Mouse (Mus musculus) Muller cell, postnatal 12 days (primary cell): ENCODE measurements around the gene Cenpb.
"Not testable (repeated sequence)": the region's sequence is repeated elsewhere in the genome, so short reads cannot be mapped to it uniquely, and the experiment has no call there.

ENCODE experiments used
- DNase-seq: peaks from one replicate; pipeline ENCODE4 v3.0.0-alpha.2; 2015; ENCODE audit errors: inconsistent ontology term

The Cenpb gene

DNA sequence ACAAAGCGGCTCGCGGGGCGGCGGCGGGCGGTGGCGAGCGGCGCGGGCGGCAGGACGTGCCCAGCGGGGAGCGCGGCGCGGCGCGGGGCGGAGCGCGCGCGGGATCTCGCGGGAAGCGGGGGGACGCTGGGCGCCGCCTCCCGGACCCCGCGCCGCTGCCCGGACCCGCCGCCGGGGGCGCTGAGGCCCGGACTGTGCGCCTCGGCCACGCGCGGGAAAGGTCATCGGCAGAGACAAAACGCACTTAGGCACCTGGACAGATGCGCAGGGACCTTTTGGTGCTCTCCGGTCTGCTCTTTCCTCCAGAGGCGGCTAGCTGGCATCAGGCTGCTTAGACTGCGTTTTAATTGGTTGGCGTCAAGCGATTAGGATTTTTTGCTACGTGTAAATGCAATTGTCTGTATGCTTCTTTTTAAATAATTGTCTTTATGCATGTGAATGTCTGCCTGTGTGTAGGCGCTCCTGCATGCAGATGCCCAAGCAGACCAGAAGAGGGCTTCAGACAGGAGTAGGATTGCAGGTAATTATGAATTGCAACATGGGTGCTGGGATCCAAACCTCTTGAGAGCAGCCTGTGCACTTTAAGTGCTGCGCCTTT is at the start of gene Cenpb:
Gene Cenpb, minus strand, starts transcription at position 78 of the 598 bp plus-strand sequence.
- DNase-seq: peak; percentile 88

DNA sequence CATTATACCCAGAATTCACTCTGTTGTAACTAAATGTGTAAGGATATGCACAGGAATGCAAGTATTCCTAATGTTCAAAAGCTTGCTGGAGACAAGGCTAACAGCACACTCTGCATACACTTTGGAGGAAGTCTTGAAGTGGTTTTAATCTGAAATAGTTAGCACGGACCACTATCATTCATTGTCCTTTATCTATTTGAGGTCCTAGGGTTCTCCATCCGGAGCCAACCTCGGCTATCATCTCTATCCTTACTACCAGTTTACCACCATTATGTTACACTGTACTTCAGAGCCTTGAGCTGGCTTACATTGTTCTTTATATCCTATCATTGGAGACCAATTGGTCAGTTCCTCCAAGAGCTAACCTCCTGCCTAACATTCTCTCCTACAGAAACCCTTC is 47.4 kb upstream of the Cenpb start:
- no peak for DNase-seq

DNA sequence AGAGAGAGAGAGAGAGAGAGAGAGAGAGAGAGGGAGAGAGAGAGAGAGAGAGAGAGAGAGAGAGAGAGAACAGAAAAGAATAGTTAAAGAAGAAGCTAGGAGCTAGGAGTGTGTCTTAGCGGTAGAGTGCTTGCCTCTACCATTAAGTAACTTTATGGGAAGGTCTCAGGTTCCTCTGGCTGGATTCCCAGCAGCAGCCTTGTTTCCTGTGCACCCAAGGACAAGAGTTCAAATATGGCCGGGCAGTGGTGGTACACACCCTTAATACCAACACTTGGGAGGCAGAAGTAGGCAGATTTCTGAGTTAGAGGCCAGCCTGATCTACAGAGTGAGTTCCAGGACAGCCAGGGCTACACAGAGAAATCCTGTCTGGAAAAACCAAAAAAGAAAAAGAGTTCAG is 46.8 kb upstream of the Cenpb start:
- DNase-seq: not testable (repeated sequence)

DNA sequence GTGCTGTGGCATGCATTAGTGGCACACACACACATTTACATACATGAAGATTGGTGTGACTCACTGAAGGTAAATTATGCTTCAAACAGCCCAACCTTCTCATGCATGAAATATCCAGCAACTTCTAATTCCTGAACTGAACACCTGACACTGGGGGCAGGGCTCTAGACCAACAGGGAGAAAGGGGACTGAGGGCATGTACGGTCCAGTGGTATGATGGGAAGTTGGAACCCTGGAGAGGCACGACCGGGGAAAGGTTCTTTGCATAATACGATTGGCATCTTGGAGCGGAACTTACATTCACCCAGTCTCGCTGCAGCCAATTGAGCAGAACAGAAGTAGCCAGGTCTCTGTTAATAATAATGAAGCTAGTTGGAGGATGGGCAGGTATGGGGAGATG is 45.3 kb upstream of the Cenpb start:
- DNase-seq: no peak

DNA sequence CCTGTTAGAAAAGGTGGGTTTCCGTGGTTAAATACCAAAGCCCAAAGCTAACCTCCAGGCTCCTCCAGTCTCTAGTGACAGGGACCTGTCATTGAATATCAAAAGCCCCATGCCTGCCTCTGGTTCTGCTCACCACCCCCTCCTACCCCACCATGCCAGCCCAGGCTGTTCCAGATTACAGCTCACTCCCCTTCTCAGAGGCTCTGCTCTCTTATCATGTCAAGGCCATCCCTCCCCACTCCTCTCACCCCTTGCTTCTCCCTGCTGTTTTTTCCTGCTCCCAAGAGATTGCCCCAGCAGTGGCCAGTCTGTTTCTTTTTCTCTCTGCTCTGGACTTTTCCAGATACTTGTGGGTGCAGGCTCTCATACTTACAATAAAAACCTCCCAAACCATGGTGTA is 43.7 kb upstream of the Cenpb start:
- DNase-seq: no peak

DNA sequence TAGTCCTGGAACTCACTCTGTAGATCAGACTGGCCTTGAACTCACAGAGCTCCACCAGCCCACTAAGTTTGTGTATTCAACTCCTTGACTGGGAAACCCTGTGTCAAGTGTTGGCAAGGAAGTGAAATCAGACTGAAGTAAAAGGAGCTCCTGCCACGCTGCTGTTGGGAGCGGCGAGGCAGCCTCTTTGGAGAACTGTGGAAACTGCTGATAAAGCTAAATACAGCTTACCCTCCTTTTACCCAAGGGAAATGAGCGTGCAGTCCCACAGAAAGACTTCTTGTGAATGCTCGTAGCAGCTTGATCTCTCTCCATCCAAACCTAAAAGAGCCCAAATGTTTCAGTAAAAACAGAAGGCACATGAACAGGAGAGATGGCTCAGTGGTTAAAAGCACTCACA is 42.7 kb upstream of the Cenpb start:
- no peak for DNase-seq

DNA sequence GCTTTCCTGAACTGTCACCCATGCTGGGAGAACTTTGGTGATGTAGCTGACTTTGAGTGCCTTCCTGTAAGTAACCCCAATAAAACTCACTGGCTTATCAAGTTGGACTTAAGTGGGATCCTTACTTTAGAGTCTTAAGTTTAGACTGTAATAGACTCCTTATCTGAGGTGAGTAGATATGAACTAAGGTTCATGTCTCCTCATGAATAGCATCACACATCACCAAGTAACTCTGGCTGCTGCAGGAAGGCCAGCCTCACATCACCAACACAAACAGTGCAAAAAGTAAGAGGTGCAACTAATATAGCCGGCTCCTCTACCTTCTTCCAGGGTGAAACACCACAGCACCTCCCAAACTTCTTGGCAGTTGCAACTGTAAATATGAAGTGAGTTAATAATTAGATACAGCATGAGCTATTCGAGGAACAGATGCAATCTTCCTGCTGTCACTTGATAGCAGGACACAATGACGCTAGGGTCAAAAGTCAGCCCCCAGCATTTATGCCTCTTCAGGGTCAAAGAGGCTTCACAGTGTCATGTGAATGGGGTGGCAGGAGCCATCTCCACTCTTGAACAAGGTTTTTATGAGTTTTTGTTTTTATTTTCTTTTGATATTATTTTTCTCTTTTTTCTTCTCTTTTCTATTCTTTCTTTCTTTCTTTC is 42.1 kb upstream of the Cenpb start:
- no peak for DNase-seq

DNA sequence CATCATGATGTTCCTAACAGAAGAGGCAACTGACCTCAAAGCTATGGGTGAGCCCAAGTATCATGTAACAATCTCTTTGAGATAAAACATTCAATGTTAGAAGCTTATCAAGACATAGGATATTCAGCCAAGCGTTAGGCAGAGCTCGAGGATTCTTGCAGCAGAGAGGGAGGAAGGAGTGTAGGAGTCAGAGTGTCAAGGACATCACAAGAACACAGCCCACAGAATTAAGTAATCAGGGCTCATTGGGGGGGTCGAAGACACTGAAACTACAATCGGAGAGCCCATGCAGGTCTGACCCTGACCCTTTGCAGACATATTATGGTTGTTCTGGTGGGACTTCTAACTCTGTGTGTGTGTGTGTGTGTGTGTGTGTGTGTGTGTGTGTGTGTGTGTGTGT is 40.2 kb upstream of the Cenpb start:
- no peak for DNase-seq

DNA sequence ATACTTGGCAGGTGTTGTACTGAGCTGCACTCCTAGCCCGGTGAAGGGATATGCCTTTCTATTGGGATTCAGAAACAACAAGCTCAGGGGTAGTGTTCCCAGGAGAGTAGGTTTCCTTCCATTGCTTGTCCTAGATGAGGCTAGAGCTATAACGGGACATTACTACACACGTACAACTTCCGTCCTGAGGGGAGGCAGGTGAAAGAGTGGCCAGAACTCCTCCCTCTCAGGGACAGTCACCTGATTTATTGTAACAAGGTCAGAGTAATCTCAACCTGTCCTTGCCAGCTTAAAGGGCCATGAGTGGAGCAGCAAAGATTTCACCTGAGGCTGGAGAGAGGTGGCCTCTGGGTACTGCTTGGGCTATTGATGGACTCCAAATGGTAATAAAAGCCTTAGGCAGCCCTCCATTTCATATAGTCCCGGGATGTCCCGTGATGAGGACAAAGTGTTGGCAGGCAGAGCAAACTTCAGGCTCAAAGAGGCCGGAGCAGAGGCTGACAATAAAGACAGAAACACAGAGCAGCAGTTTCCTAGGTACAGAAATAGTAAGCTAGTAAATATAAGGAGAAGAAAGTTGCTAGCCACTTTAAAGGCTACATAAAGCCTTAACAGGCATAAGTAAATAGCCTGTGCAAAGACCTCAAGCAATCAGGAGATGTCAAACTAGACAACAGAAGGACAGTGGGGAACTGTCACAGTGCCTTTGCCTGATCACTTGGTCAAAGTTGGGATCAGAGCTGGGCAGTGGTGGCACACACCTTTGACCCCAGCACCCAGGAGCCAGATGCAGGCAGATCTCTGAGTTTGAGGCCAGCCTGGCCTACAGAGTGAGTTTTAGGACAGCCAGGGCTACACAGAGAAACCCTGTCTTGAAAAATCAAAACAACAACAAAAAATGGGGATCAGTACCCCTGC is 36.3 kb upstream of the Cenpb start:
- DNase-seq: no peak

DNA sequence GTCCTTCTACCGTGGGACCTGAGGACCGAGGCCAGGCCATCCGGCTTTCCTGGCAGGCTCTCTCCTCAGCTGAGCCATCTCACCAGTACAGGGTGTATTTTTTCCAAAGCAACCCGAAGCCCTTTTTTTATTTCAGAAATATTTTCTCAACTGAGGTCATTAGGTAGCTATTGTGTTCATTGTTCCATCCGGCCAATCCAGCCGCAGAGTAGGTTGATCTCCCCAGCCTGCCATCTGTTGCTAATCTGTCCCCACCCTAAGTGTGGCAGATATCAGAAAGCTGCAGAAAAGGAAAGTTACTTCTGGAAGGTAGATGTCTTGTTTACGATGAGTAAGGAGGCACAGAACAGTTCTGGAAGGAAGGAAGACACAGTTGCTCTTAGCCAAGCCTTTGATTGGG is 33.9 kb upstream of the Cenpb start:
- no peak for DNase-seq

DNA sequence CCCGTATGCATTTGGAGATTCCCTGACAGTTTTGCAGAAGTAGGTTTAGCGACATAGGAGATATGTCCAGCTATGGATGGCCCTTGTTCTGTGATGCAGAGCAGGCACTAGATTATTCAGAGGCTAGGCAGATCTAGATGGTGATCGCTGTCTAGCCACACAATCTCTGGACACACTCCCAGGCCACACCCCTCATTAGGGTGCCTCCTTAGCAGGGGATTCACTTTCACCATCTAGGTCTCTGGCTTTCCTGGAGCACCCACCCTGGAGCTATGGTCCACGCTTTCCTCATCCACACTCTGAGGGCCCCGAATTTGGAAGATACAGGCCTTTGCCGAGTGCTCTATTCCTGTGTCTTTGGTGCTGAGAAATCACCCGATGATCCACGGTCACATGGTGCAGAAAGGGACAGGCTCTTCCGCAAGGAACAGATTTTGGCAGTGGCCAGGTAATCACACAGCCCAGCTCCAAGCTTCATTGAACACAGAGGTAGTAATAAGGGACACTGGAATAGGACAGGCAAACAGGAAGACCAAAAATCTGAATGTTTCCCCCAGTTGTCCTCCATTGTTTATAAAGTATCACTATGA is 31.3 kb upstream of the Cenpb start:
- peak; percentile 36 for DNase-seq

DNA sequence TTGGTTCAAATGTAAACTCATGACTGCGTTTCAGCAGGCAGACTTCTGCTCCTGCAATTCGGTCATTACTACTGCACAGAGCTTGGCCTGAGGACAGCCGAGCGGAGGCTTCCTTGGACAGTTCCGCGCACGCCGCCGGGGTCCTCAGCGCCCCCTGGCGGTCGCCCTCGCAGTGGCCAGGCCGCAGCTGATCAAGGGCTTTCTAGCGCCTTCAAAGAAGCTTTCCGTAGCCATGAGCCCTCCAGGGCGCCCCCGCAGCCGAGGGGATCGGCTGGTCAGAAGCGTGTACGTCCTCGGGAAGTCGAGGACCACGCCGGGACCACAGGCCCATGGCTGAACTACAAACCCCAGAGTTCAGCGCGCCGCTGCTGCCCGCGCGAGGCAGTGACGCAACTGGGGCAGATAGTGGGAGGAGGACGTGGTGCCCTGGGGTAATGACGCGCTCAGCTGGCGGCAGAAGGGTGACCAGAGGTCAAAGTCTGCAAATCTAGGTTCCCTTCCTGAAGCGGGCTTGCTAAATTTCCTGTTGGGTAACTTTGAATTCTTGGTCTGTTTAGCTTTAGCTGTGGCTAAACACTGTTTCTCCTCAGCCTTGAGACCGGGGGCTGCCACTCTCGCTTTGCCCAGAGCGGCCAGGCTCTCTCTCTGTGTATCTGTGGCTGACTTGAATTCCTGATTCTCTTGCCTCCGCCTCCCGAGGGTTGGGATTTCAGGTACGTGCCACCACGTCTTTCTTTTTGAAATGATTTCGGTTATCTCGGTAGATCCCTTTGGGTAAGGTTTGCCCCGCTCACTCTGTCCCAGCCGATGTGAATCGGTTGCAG is 30.3 kb upstream of the Cenpb start:
- peak; percentile 97 for DNase-seq

DNA sequence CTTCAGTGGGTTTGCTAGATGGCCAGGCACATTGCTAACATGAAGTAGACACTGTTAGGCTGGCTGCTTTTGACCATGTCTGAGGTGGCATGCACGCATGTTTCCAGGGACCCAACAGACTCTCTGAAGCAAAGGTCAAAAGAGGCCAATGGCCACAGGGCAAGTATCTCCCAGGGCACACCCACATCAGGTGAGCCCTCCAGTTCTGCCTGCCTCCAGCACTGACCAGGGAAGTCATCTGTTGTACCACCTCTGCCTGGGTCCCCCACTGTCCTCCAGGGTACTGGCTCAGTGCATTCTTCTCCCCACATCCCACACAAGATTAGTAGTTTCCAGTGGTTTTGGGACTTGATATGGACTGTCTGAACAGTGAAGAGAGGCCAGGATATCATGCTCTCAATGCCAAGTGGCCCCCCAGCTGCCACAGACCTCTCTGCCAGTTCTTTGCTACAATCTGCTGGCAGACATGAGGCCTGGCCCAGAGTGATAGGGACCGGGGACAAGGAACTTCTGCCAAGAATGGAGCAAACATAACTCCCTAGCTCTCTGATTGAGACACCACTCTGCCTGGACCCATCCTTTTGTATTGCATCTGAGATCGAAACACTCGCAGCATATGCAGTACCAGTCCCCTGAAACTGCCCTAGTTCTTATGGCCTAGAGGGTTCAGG is 29.4 kb upstream of the Cenpb start:
- DNase-seq: no peak

DNA sequence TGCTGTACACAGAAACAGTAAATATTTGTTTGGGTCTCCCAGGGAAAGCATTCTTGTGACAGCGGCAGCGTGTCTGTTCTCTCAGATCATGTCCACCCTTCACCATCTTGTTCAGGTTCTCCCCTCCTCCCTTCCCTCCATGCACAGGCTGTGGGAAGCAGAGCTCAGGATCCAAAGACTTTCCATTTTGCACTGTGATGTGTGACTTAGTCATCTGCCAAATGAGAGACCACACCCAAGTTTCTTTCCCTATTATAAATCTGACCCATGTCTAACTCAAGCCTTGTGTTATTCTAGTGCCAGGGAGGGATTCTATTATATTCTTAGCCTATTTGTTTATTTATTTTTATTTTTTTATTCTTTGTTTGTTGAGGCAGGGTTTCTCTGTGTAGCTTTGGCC is 28.5 kb upstream of the Cenpb start:
- DNase-seq: no peak

DNA sequence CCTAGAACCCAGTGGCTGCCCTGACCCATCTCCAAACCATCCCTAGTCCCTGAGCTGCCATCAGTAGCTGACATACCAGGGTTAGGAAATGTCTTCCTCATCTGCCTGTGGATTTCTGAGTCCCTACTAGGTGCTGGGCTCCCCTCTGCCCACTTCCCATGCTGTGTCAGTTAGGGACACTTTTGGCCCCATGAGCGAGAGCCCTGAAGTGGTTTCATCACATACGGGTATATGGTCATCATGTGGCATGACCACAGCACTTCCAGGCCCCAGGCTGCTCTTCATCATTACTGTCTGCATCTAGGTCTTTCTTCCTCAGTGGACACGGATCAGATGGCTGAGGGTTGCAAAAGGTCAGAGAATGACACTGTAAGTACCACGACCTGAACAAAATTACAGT is 26.9 kb upstream of the Cenpb start, which contains the start of gene Ap5s1:
Gene Ap5s1, plus strand, starts transcription at position 301 of the 400 bp plus-strand sequence.
- no peak for DNase-seq

DNA sequence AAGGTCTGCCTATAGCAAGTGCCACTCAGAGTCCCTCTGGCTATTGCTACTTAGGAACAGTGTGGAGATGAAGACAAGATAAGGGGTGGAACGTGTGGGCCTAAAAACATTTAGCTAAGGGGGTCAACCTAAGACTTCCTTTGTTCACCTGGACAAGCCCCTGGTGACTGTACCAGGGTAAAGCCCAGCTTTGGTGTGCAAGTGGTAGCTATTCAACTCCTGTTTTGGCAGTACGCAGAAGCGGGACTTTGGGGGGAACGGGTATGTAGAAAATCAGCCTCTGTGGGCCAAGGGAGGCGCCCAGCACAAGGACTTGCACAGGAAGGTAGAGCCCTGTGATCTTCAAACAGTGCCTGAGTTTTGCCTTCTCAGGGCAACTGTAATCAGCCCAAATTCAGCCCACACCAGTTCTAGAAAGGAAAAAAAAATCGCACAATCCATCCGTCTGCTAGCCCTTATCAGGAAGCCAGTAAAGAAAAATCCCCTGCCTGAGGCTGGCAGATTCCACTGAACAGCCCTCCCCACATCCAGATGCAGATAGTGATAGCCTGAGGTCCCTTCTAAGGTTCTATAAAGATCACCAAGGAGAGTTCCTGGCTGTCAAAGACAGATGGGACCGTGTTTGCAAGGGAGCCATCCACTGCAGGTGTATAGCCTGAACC is 25.8 kb upstream of the Cenpb start:
- no peak for DNase-seq

DNA sequence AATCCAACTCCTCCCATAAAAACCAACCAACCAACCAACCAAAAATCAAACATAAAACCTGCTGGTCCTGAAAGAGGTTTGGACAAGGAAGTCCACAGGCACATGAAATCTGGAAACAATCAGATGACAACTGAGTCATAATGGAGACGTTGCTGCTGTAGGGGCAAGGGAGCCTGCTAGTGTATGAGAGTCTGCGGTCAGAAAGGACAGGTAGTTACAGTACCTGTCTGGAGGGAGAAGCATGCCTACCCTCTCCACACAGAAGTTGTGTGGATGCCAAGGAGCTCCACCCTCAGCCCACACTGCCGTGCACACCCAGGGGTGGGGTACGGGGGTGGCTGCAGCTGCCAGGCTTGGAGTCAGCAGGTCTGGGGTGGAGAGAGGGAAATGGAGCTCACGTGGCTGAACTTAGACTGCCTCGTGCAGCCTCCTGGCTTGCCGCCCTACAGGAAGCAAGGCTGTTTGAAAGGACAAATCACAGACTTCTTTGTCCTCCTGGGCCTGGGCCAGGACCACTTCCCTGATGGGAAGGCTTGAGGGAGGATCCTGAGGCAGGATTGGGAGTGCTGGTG is 24.6 kb upstream of the Cenpb start:
- DNase-seq: peak; percentile 90

DNA sequence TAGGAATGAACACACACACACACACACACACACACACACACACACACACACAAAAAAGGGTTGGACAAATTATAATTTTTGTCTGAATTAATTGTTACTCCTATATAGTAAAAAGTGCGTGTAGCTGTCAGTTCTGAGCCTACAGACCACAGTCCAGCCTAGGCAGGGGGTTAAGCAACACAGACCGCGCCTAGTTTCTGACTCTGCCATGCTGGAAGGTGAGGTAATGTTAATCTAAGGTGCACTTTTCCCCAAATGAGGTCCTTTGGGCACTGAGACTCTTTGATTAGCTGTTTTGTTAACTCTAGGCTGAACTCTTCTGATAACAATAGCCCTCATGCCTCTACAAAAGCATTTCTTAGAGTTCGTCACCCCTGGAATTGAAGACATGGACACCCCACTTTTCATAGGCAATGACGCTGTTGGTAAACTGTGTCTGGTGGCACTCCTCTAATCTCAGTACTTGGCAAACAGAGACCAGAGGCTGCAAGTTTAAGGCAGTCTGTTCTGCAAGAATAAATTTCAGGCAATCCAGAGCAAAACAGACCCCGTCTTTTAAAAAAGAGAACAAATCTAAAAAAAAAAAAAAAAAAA is 24.0 kb upstream of the Cenpb start:
- no peak for DNase-seq

DNA sequence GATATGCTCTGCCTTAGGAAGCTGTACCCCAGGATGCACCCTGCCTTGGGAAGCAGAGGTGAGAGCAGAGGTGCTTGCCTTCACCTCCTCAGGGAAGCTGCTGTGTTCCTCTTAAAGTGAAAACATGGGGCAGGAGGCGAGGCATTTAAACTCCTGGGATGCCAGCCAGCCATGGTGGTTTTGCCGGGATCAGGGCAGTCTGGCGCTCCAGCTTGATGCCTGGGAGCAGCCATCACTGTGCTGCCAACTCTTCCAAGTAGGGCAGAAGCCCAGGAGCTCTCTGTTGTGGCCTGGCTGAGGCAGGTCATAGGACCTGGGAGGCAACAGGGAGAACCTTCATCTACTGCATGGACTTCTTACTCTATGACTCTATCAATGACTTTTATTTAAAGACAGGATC is 21.4 kb upstream of the Cenpb start:
- no peak for DNase-seq

DNA sequence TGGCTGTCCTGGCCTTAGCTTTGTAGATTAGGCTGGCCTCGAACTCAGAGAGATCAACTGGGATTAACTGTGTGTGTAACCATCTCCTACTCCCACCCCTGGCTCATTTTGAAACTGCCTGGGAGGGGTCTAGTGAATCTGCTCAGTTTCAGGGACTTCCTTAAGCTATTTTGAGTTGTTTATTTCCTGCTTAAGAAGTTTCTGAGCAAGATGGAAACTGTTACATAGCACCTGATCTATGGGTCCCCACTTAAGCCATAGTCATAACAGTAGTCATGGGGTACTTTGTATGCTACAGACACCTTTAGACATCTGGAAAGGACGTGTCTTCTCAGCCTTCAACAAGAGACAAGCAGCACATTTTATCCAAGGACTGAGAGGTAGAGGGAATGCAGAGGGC is 20.8 kb upstream of the Cenpb start:
- no peak for DNase-seq
